Mouse (Mus musculus) heart, embryonic 12.5 days (tissue): ENCODE results near the gene Mpv17l2. TPM values are rescaled to one million over a fixed set of nuclear protein-coding genes. Genes with fewer than 3 reads are reported as not detected.
A peak's percentile ranks its signal among the peaks of the same experiment; 100 is the strongest.

ENCODE experiments used
- ATAC-seq: fragments of 200-750 bp; cut with Nextera tagmentation; 2 replicates; pipeline ENCODE4 v1.8.0; 2017; ENCODE audit warnings: moderate TSS enrichment, moderate library complexity; ENCODE audit not compliant: insufficient number of reproducible peaks, low FRiP score
- H3K27ac ChIP-seq: fragments of 300-500 bp; sonication (generic); 2 replicates; pipeline ENCODE4 v1.5.1; 2016; ENCODE audit warnings: mild to moderate bottlenecking, moderate library complexity; ENCODE audit not compliant: poor library complexity, severe bottlenecking
- H3K27me3 ChIP-seq: fragments of 300-500 bp; sonication (generic); replicated peaks from 2 replicates; pipeline ENCODE4 v1.6.1; 2016; ENCODE audit warnings: mild to moderate bottlenecking, moderate library complexity
- H3K36me3 ChIP-seq: fragments of 300-500 bp; sonication (generic); 2 replicates; pipeline ENCODE4 v1.6.1; 2016; ENCODE audit warnings: mild to moderate bottlenecking, moderate library complexity
- H3K4me1 ChIP-seq: fragments of 300-500 bp; sonication (generic); replicated peaks from 2 replicates; pipeline ENCODE4 v1.6.1; 2016; ENCODE audit warnings: mild to moderate bottlenecking
- H3K4me2 ChIP-seq: fragments of 300-500 bp; sonication (generic); 2 replicates; pipeline ENCODE4 v1.6.1; 2016; ENCODE audit warnings: mild to moderate bottlenecking, moderate library complexity
- H3K4me3 ChIP-seq: fragments of 300-500 bp; sonication (generic); 2 replicates; pipeline ENCODE4 v1.5.1; 2016; ENCODE audit warnings: mild to moderate bottlenecking
- H3K9ac ChIP-seq: fragments of 300-500 bp; sonication (generic); 2 replicates; pipeline ENCODE4 v1.6.1; 2016; ENCODE audit warnings: mild to moderate bottlenecking, moderate library complexity
- H3K9me3 ChIP-seq: fragments of 300-500 bp; sonication (generic); replicated peaks from 2 replicates; pipeline ENCODE4 v1.6.1; 2016; ENCODE audit warnings: mild to moderate bottlenecking, moderate library complexity
- WGBS: fragments of 180-500 bp; shearing (Covaris S2); methylation state at CpG from one replicate; pipeline ENCODE4 v1.1.7; 2016; 5-methylcytosine and 5-hydroxymethylcytosine counted together
- polyA plus RNA-seq: library from polyadenylated mRNA; unstranded; fragments of >200 nt; fragmentation: Nextera tagmentation; extraction: Ambion mirVana; gene quantifications from 2 replicates; pipeline ENCODE4 v1.2.1, GENCODE M21; 2016

The Mpv17l2 gene
- polyA plus RNA-seq, 1 experiment from 2014 or later: 37.9 TPM

GRCm38 (mm10) chr8:70800648-70801047 lies 39.9 kb upstream of the Mpv17l2 start:
- no peak for ATAC-seq
- WGBS: 47% methylated on average over 10 of the region's 10 CpGs
- H3K27ac ChIP-seq: no peak overlapping the region
- H3K4me2 ChIP-seq: no peak overlapping the region
- no peaks in the 10 kb centered on the region for H3K36me3 ChIP-seq
- H3K4me1 ChIP-seq: peaks cover 25% of the 10 kb centered on the region
- H3K4me3 ChIP-seq: no peak overlapping the region
- H3K27me3 ChIP-seq: peaks cover 80% of the 10 kb centered on the region
- H3K9me3 ChIP-seq: no peaks in the 10 kb centered on the region
- H3K9ac ChIP-seq: no peak overlapping the region

- no peaks in the 10 kb centered on the region for H3K36me3 ChIP-seq
- H3K9me3 ChIP-seq: no peaks in the 10 kb centered on the region
- peaks cover 13% of the 10 kb centered on the region for H3K4me1 ChIP-seq
- H3K4me2 ChIP-seq: peak overlapping the region; percentile 89
- WGBS: 14% methylated on average over 15 of the region's 15 CpGs
- H3K27ac ChIP-seq: no peak overlapping the region
- peaks cover 87% of the 10 kb centered on the region for H3K27me3 ChIP-seq
- no peak for ATAC-seq
- no peak overlapping the region for H3K9ac ChIP-seq
- H3K4me3 ChIP-seq: peak overlapping the region; percentile 56
These were observed 37.5 kb upstream of the Mpv17l2 start for GRCm38 (mm10) chr8:70798281-70798680.

- peak; percentile 88 for ATAC-seq
- no peak overlapping the region for H3K27ac ChIP-seq
- peaks cover 22% of the 10 kb centered on the region for H3K4me1 ChIP-seq
- peak overlapping the region; percentile 56 for H3K4me3 ChIP-seq
- H3K27me3 ChIP-seq: peaks cover 81% of the 10 kb centered on the region
- H3K9ac ChIP-seq: peak overlapping the region; percentile 68
- H3K9me3 ChIP-seq: no peaks in the 10 kb centered on the region
- H3K36me3 ChIP-seq: no peaks in the 10 kb centered on the region
- WGBS: under 1% methylated on average over 57 of the region's 57 CpGs
- H3K4me2 ChIP-seq: peak overlapping the region; percentile 89
These were observed 36.6 kb upstream of the Mpv17l2 start for GRCm38 (mm10) chr8:70797081-70798070.

GRCm38 (mm10) chr8:70796403-70797080 lies 35.8 kb upstream of the Mpv17l2 start:
- no peaks in the 10 kb centered on the region for H3K9me3 ChIP-seq
- peak overlapping the region; percentile 56 for H3K4me3 ChIP-seq
- ATAC-seq: no peak
- 2% methylated on average over 54 of the region's 54 CpGs for WGBS
- peak overlapping the region; percentile 68 for H3K9ac ChIP-seq
- peak overlapping the region; percentile 89 for H3K4me2 ChIP-seq
- H3K36me3 ChIP-seq: no peaks in the 10 kb centered on the region
- H3K27ac ChIP-seq: no peak overlapping the region
- peaks cover 73% of the 10 kb centered on the region for H3K27me3 ChIP-seq
- H3K4me1 ChIP-seq: peaks cover 28% of the 10 kb centered on the region

- 72% methylated on average over 2 of the region's 2 CpGs for WGBS
- H3K4me2 ChIP-seq: no peak overlapping the region
- peaks cover 61% of the 10 kb centered on the region for H3K27me3 ChIP-seq
These were observed 34.6 kb upstream of the Mpv17l2 start for GRCm38 (mm10) chr8:70795370-70795769.

GRCm38 (mm10) chr8:70794215-70794614 lies 33.5 kb upstream of the Mpv17l2 start:
- Histone ChIP-seq H3K9me3 (no peaks in the 10 kb centered on the region), H3K4me3 (no peak overlapping the region), H3K9ac (no peak overlapping the region), H3K4me2 (no peak overlapping the region), H3K36me3 (no peaks in the 10 kb centered on the region), H3K27me3 (peaks cover 50% of the 10 kb centered on the region), H3K27ac (no peak overlapping the region), H3K4me1 (peaks cover 50% of the 10 kb centered on the region)
- no peak for ATAC-seq
- 77% methylated on average over 2 of the region's 2 CpGs for WGBS

More at GRCm38 (mm10) chr8:70795370-70795769, 34.6 kb upstream of the Mpv17l2 start:
- Histone ChIP-seq H3K9me3 (no peaks in the 10 kb centered on the region), H3K4me1 (peaks cover 40% of the 10 kb centered on the region), H3K36me3 (no peaks in the 10 kb centered on the region), H3K9ac (no peak overlapping the region), H3K4me3 (no peak overlapping the region), H3K27ac (no peak overlapping the region)
- ATAC-seq: no peak

GRCm38 (mm10) chr8:70792700-70793099 lies 32.0 kb upstream of the Mpv17l2 start:
- Histone ChIP-seq H3K4me1 (peaks cover 59% of the 10 kb centered on the region), H3K27ac (no peak overlapping the region), H3K36me3 (0 out of 2 replicates have a peak, but pooled peaks cover 5% of the 10 kb centered on the region), H3K4me2 (peak overlapping the region; percentile 78), H3K4me3 (peak overlapping the region; percentile 66), H3K9me3 (no peaks in the 10 kb centered on the region), H3K27me3 (peaks cover 35% of the 10 kb centered on the region), H3K9ac (peak overlapping the region; percentile 79; the same call in 1 of the 2 replicates)
- ATAC-seq: peak; percentile 19
- WGBS: under 1% methylated on average over 20 of the region's 20 CpGs

- Histone ChIP-seq H3K4me3 (peak overlapping the region; percentile 66), H3K9me3 (no peaks in the 10 kb centered on the region), H3K36me3 (0 out of 2 replicates have a peak, but pooled peaks cover 9% of the 10 kb centered on the region), H3K9ac (peak overlapping the region; percentile 79), H3K27ac (no peak overlapping the region), H3K4me1 (peaks cover 57% of the 10 kb centered on the region), H3K4me2 (peak overlapping the region; percentile 78), H3K27me3 (peaks cover 32% of the 10 kb centered on the region)
- peak; percentile 85 for ATAC-seq
- 5% methylated on average over 58 of the region's 58 CpGs for WGBS
These were observed 31.4 kb upstream of the Mpv17l2 start for GRCm38 (mm10) chr8:70791975-70792691.

GRCm38 (mm10) chr8:70791294-70791701 lies 30.6 kb upstream of the Mpv17l2 start:
- H3K4me3 ChIP-seq: peak overlapping the region; percentile 66
- no peak for ATAC-seq
- peak overlapping the region; percentile 78 for H3K4me2 ChIP-seq
- H3K4me1 ChIP-seq: peaks cover 51% of the 10 kb centered on the region
- no peaks in the 10 kb centered on the region for H3K9me3 ChIP-seq
- H3K9ac ChIP-seq: peak overlapping the region; percentile 79; the same call in 1 of the 2 replicates
- WGBS: 69% methylated on average over 7 of the region's 7 CpGs
- peaks cover 29% of the 10 kb centered on the region for H3K27me3 ChIP-seq
- no peak overlapping the region for H3K27ac ChIP-seq
- H3K36me3 ChIP-seq: peaks cover 17% of the 10 kb centered on the region; the same call in 1 of the 2 replicates

GRCm38 (mm10) chr8:70790846-70791245 lies 30.1 kb upstream of the Mpv17l2 start:
- ATAC-seq: no peak
- H3K4me1 ChIP-seq: peaks cover 51% of the 10 kb centered on the region

More at GRCm38 (mm10) chr8:70790846-70791245, 30.1 kb upstream of the Mpv17l2 start:
- 61% methylated on average over 8 of the region's 8 CpGs for WGBS
- H3K4me3 ChIP-seq: no peak overlapping the region
- H3K4me2 ChIP-seq: peak overlapping the region; percentile 78
- H3K9me3 ChIP-seq: no peaks in the 10 kb centered on the region
- H3K27ac ChIP-seq: no peak overlapping the region
- H3K36me3 ChIP-seq: peaks cover 21% of the 10 kb centered on the region
- peak overlapping the region; percentile 79; the same call in 1 of the 2 replicates for H3K9ac ChIP-seq
- peaks cover 24% of the 10 kb centered on the region for H3K27me3 ChIP-seq
